Mouse (Mus musculus): ENCODE data around the gene Ndufc1.

- no peak for TF ChIP-seq POLR2AphosphoS2 (IDR thresholded peaks at IDR 0.05; ENCODE audit: low read depth, low read length)
- no peak for TF ChIP-seq ZKSCAN1 (IDR thresholded peaks at IDR 0.05; ENCODE audit: borderline replicate concordance, low read depth, low read length)
- TF ChIP-seq CTCF (conservative IDR thresholded peaks at IDR 0.05 in 1 of 2, IDR thresholded peaks at IDR 0.05 in 1 of 2; ENCODE audit: low read depth in 2 of 2, low read length in 2 of 2), result peak in 1 of 2 experiments; percentile 54; a peak in 2 of 4 replicates
- TF ChIP-seq JUN (IDR thresholded peaks at IDR 0.05; ENCODE audit: insufficient read depth, low read depth, low read length), result no peak
- TF ChIP-seq EP300 (IDR thresholded peaks at IDR 0.05; ENCODE audit: low read length), result no peak
- no peak for TF ChIP-seq BHLHE40 (IDR thresholded peaks at IDR 0.05; ENCODE audit: low read depth, low read length)
- TF ChIP-seq TCF12 (IDR thresholded peaks at IDR 0.05; ENCODE audit: low read depth, low read length), result no peak
- TF ChIP-seq SMC3 (IDR thresholded peaks at IDR 0.05; ENCODE audit: low read depth, low read length), result peak; percentile 15; the same call in 1 of the 2 replicates
- no peak for TF ChIP-seq NELFE (IDR thresholded peaks at IDR 0.05; ENCODE audit: low read depth, low read length)
- TF ChIP-seq MYC (IDR thresholded peaks at IDR 0.05; ENCODE audit: low read depth, low read length), result no peak
Measured at GRCm38 (mm10) chr3:51373544-51373943, 35.2 kb downstream of the Ndufc1 start.

Data from CH12.LX (cell line).